22 mouse cellular contexts compared by ENCODE assay signal in the genomic region with DNA sequence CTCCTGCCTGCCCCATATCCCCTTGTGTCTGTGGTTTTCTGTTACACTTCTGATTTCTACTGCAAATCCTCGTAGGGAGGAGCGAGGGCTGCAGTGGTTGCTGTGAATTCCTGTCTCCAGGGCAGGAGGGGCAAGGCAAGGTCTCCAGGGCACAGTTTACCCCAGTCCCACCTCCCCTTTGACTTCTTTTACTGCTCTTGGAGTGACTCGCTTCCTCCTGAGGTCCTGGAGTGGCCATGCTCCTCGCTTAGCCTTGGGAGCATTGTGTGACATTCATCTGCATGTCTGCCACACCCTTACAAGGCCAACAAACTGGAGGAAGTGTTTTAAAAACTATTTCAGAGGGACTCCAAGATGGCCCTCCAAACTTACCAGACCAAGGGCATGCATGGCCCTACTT. TPM values are rescaled to one million over a fixed set of nuclear protein-coding genes. Genes with fewer than 3 reads are reported as not detected.
DNase-seq lines count a peak whose midpoint lies in the region; ATAC-seq and TF ChIP-seq lines count a peak whose summit lies in the region.
"Had no signal": no experiment of that assay in that cellular context is flagged by ENCODE, and none has a peak within 500 bp of the region (broad histone marks: within the 10 kb centered on the region; RNA-seq: fewer than 3 reads in every experiment).

No protein-coding gene starts in this region.

- no peak for TF ChIP-seq CTCF in E14TG2a.4 (conservative IDR thresholded peaks at IDR 0.05; ENCODE audit: low read length)

- no peak overlapping the region for H3K9ac ChIP-seq in lung, embryonic 16.5 days (ENCODE audit: low read length)
- H3K9ac ChIP-seq in stomach, embryonic 14.5 days (replicated peaks; ENCODE audit: low read depth, low read length), result no peak overlapping the region
- H3K9ac ChIP-seq: midbrain, embryonic 12.5 days; neural tube, embryonic 13.5 days; stomach, embryonic 15.5 days had no signal

- H3K4me1 ChIP-seq in lung, embryonic 16.5 days (replicated peaks; ENCODE audit: control insufficient read depth, insufficient read depth, low read length), result no peaks in the 10 kb centered on the region
- H3K4me1 ChIP-seq in E14TG2a.4 (replicated peaks; ENCODE audit: low read depth, low read length), result peaks cover 26% of the 10 kb centered on the region
- H3K4me1 ChIP-seq in stomach, embryonic 14.5 days (ENCODE audit: control insufficient read depth, insufficient read depth, low read length), result no peaks in the 10 kb centered on the region
- H3K4me1 ChIP-seq: midbrain, embryonic 12.5 days; neural tube, embryonic 13.5 days; stomach, embryonic 15.5 days had no signal

- DNase-seq in lung, postnatal 4 days, result no peak
- DNase-seq in gastrocnemius, adult 8-10 months (ENCODE audit: low spot score in 2 of 2), result no peak
- no peak for DNase-seq in c-Kit-positive CD71-positive TER-119-positive erythroid progenitor cells, embryonic 14.5 days (ENCODE audit: low spot score)
- DNase-seq: adrenal gland, postnatal 10 days; cerebellum, adult 11 months; cerebellum, postnatal 10 days; gastrocnemius, adult 2 months; kidney, adult 18-20 months; kidney, postnatal 10 days; lung, adult 18-20 months had no signal

- no peaks in the 10 kb centered on the region for H3K36me3 ChIP-seq in lung, embryonic 16.5 days (ENCODE audit: control insufficient read depth, insufficient read depth, low read length)
- no peaks in the 10 kb centered on the region for H3K36me3 ChIP-seq in E14TG2a.4 (ENCODE audit: insufficient read depth, low read length)
- no peaks in the 10 kb centered on the region for H3K36me3 ChIP-seq in stomach, embryonic 14.5 days (ENCODE audit: control insufficient read depth, insufficient read depth, low read length)
- H3K36me3 ChIP-seq: midbrain, embryonic 12.5 days; neural tube, embryonic 13.5 days; stomach, embryonic 15.5 days had no signal

- WGBS in lung, embryonic 16.5 days, result 46% methylated on average over 4 of the region's 4 CpGs
- 51% methylated on average over 4 of the region's 4 CpGs for WGBS in stomach, embryonic 14.5 days

- H3K9me3 ChIP-seq in lung, embryonic 16.5 days (ENCODE audit: control insufficient read depth, low read length), result no peaks in the 10 kb centered on the region
- no peaks in the 10 kb centered on the region for H3K9me3 ChIP-seq in E14TG2a.4 (ENCODE audit: low read length)
- H3K9me3 ChIP-seq in stomach, embryonic 14.5 days (ENCODE audit: control insufficient read depth, low read depth, low read length), result no peaks in the 10 kb centered on the region
- H3K9me3 ChIP-seq: midbrain, embryonic 12.5 days; neural tube, embryonic 13.5 days; stomach, embryonic 15.5 days had no signal

- no peak overlapping the region for H3K4me2 ChIP-seq in lung, embryonic 16.5 days (ENCODE audit: low read depth, low read length)
- no peak overlapping the region for H3K4me2 ChIP-seq in stomach, embryonic 14.5 days (replicated peaks; ENCODE audit: low read depth, low read length)
- H3K4me2 ChIP-seq: liver, embryonic 11.5 days; midbrain, embryonic 12.5 days; neural tube, embryonic 13.5 days; stomach, embryonic 15.5 days had no signal

- no peak for ATAC-seq in lung, embryonic 16.5 days (ENCODE audit: low read depth)
- ATAC-seq in granulocyte monocyte progenitor cell, adult 5-6 weeks (replicated peaks; ENCODE audit: poor library complexity, severe bottlenecking), result peak; percentile 12
- no peak for ATAC-seq in stomach, embryonic 14.5 days (ENCODE audit: insufficient number of reproducible peaks, insufficient read depth, low FRiP score, low read depth)
- ATAC-seq in monocyte, adult 5-6 weeks (replicated peaks; ENCODE audit: insufficient number of reproducible peaks, low FRiP score, low TSS enrichment, poor library complexity, severe bottlenecking), result no peak
- ATAC-seq: hindbrain, embryonic 16.5 days had no signal

- 0 out of 2 replicates have a peak overlapping the region, but pooled peaks have one; percentile 12 for H3K27ac ChIP-seq in lung, embryonic 16.5 days (ENCODE audit: low read length)
- H3K27ac ChIP-seq in stomach, embryonic 14.5 days (ENCODE audit: low read length), result 0 out of 2 replicates have a peak overlapping the region, but pooled peaks have one; percentile 15
- H3K27ac ChIP-seq: gastrocnemius, adult 2 months; layer of hippocampus, adult 2 months; macrophage; midbrain, embryonic 12.5 days; neural tube, embryonic 13.5 days; stomach, embryonic 15.5 days had no signal

- H3K27me3 ChIP-seq in lung, embryonic 16.5 days (ENCODE audit: control insufficient read depth, insufficient read depth, low read depth, low read length), result no peaks in the 10 kb centered on the region
- no peaks in the 10 kb centered on the region for H3K27me3 ChIP-seq in E14TG2a.4 (ENCODE audit: insufficient read depth, low read length)
- H3K27me3 ChIP-seq in stomach, embryonic 14.5 days (ENCODE audit: control insufficient read depth, insufficient read depth, low read length), result no peaks in the 10 kb centered on the region
- H3K27me3 ChIP-seq: neural tube, embryonic 13.5 days; stomach, embryonic 15.5 days had no signal

- no peak overlapping the region for H3K4me3 ChIP-seq in lung, embryonic 16.5 days (ENCODE audit: low read length)
- 0 out of 2 replicates have a peak overlapping the region, but pooled peaks have one; percentile 20 for H3K4me3 ChIP-seq in E14TG2a.4 (replicated peaks; ENCODE audit: low read length)
- H3K4me3 ChIP-seq in stomach, embryonic 14.5 days (ENCODE audit: low read depth, low read length), result no peak overlapping the region
- H3K4me3 ChIP-seq: gastrocnemius, adult 2 months; layer of hippocampus, adult 2 months; midbrain, embryonic 12.5 days; neural tube, embryonic 13.5 days; stomach, embryonic 15.5 days had no signal

RNA-seq across cellular contexts. Expression of gene Ube2h, which starts 16.7 kb away (rescaled TPM):
- 40.6 and 42.5 TPM in 2 replicates for polyA plus RNA-seq in lung, embryonic 16.5 days (2015; fragmentation: Nextera tagmentation; extraction: Ambion mirVana)
- 6.4 and 7.9 TPM in 2 replicates for total RNA-seq in granulocyte monocyte progenitor cell, adult 5-6 weeks (2014; fragmentation: Nextera tagmentation)
- total RNA-seq in granulocyte monocyte progenitor cell, adult 5-6 weeks (2017), result 4.4 and 6.5 TPM in 2 replicates
- polyA plus RNA-seq in stomach, embryonic 14.5 days (2014; fragmentation: Nextera tagmentation; extraction: Ambion mirVana), result 58.9 and 60.5 TPM in 2 replicates
- total RNA-seq in gastrocnemius, adult 8-10 months (2022), result 10 to 100 TPM; 47.9 to 63.1 (median 52.5) TPM
- total RNA-seq in monocyte, adult 5-6 weeks (2017), result 61.3 to 87.8 TPM (median 69.4 TPM) in 3 replicates
